Mouse (Mus musculus) kidney, embryonic 14.5 days (tissue): Measurements from ENCODE around the gene Cpvl. TPM values are rescaled to one million over a fixed set of nuclear protein-coding genes. Genes with fewer than 3 reads are reported as not detected.
A peak's percentile ranks its signal among the peaks of the same experiment; 100 is the strongest.

ENCODE experiments used
- ATAC-seq: fragments of 200-750 bp; cut with Nextera tagmentation; 2 replicates; pipeline ENCODE4 v1.8.0; 2017; ENCODE audit warnings: moderate number of reproducible peaks, mild to moderate bottlenecking, moderate TSS enrichment, moderate library complexity; ENCODE audit not compliant: low FRiP score, low TSS enrichment
- H3K27ac ChIP-seq: fragments of 300-500 bp; sonication (generic); 2 replicates; pipeline ENCODE4 v1.5.1; 2014; ENCODE audit warnings: low read depth, mild to moderate bottlenecking, low read length, moderate library complexity, mixed read lengths
- H3K27me3 ChIP-seq: fragments of 300-500 bp; sonication (generic); 2 replicates; pipeline ENCODE4 v1.6.1; 2014; ENCODE audit warnings: mild to moderate bottlenecking, low read length; ENCODE audit not compliant: control insufficient read depth, insufficient read depth
- H3K36me3 ChIP-seq: fragments of 300-500 bp; sonication (generic); 2 replicates; pipeline ENCODE4 v1.6.1; 2014; ENCODE audit warnings: low read length, mixed read lengths; ENCODE audit not compliant: control insufficient read depth, insufficient read depth
- H3K4me1 ChIP-seq: fragments of 300-500 bp; sonication (generic); 2 replicates; pipeline ENCODE4 v1.6.1; 2014; ENCODE audit warnings: low read length, mixed read lengths; ENCODE audit not compliant: control insufficient read depth, insufficient read depth
- H3K4me2 ChIP-seq: fragments of 300-500 bp; sonication (generic); replicated peaks from 2 replicates; pipeline ENCODE4 v1.6.1; 2014; ENCODE audit warnings: low read depth, mild to moderate bottlenecking, low read length
- H3K4me3 ChIP-seq: fragments of 300-500 bp; sonication (generic); 2 replicates; pipeline ENCODE4 v1.5.1; 2014; ENCODE audit warnings: mild to moderate bottlenecking, low read length
- H3K9ac ChIP-seq: fragments of 300-500 bp; sonication (generic); 2 replicates; pipeline ENCODE4 v1.6.1; 2014; ENCODE audit warnings: low read depth, mild to moderate bottlenecking, low read length, moderate library complexity
- H3K9me3 ChIP-seq: fragments of 300-500 bp; sonication (generic); 2 replicates; pipeline ENCODE4 v1.6.1; 2016; ENCODE audit warnings: low read length; ENCODE audit not compliant: control insufficient read depth
- WGBS: fragments of 180-500 bp; shearing (Covaris S2); extraction: QIAGEN DNeasy Blood & Tissue Kit; methylation state at CpG from one replicate; pipeline ENCODE4 v1.1.7; 2014; 5-methylcytosine and 5-hydroxymethylcytosine counted together
- polyA plus RNA-seq: library from polyadenylated mRNA; unstranded; fragments of >200 nt; fragmentation: Nextera tagmentation; extraction: Ambion mirVana; gene quantifications from 2 replicates; pipeline ENCODE4 v1.2.1, GENCODE M21; 2014

The Cpvl gene
- polyA plus RNA-seq, 1 experiment from 2014 or later: 0.32 TPM

GRCm38 (mm10) chr6:53980817-53981480 is 2.5 kb upstream of the Cpvl start:
- 78% methylated on average over 15 of the region's 15 CpGs for WGBS
- Histone ChIP-seq H3K27me3 (no peaks in the 10 kb centered on the region), H3K9me3 (no peaks in the 10 kb centered on the region), H3K4me3 (no peak overlapping the region), H3K9ac (no peak overlapping the region), H3K4me1 (no peaks in the 10 kb centered on the region), H3K36me3 (no peaks in the 10 kb centered on the region), H3K27ac (no peak overlapping the region), H3K4me2 (no peak overlapping the region)
- ATAC-seq: no peak

DNA sequence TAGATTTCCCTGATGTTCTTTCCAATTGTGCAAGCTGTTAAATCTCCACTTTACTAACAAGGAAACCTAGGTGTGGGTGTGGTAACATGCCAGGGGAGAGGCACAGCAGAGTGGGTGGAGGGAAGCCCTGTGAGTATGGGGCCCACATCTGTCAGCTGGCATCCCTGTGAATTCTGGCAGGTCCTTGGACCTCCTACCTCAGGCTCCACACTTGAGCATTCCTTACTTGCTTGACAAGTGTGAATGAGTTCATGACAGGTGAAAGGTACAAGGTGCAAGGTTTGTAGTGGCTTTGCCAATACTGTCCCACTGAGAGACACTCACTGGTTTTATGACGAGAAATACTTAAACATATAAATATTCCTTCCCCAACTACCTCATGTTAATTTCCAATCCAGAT is 4.4 kb downstream of the Cpvl start:
- Histone ChIP-seq H3K27me3 (no peaks in the 10 kb centered on the region), H3K9me3 (no peaks in the 10 kb centered on the region), H3K4me2 (no peak overlapping the region), H3K27ac (no peak overlapping the region), H3K36me3 (no peaks in the 10 kb centered on the region), H3K9ac (no peak overlapping the region), H3K4me3 (no peak overlapping the region), H3K4me1 (no peaks in the 10 kb centered on the region)
- WGBS: 95% methylated on average over 1 of the region's 1 CpGs
- ATAC-seq: no peak

DNA sequence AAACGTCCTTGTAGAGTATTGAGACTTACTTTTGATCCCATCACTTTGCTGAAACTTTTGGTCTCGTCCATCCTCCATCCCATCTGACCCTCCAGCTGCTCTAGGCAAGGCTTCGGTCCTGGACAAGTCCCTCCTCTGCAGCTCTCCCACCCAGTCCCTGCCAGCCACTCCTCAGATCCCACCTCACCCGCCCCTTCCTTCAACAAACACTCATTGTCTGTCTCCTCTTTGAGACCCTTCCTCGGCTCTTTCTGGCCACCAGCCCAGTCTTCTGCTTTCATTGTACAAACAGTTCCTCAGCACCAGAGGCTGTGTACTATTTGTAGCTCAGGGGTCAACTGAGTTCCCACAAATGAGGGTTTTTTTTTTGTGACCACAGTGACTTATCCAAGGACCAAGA is 5.0 kb downstream of the Cpvl start:
- H3K4me2 ChIP-seq: no peak overlapping the region
- H3K36me3 ChIP-seq: no peaks in the 10 kb centered on the region
- no peak for ATAC-seq
- H3K9ac ChIP-seq: no peak overlapping the region
- no peak overlapping the region for H3K4me3 ChIP-seq
- H3K4me1 ChIP-seq: 0 out of 2 replicates have a peak, but pooled peaks cover 1% of the 10 kb centered on the region
- no peaks in the 10 kb centered on the region for H3K27me3 ChIP-seq
- H3K9me3 ChIP-seq: no peaks in the 10 kb centered on the region
- H3K27ac ChIP-seq: no peak overlapping the region
- 38% methylated on average over 5 of the region's 5 CpGs for WGBS

DNA sequence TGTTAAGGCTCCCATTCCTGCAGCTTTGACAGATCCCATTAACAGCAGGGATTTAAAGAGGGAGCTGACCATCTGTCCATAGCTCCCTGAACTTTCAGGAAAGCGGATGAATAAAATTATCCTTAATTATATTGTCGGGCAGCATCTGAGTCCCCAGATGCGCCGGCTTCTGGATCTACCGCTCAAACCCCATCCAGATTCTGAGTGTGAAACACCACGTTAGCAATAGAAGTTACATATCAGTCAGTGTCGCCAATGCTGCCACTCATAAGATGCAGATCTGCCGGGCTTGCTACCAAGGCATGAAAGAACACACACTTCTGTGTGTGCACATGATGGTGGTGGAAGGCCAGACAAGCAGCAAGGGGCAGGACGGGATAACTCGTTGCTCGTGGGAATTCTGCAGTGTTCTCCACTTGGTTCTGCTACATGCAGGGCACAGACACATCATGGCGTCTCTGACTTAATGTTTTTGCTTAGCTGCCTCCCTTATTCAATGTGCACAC is 6.2 kb downstream of the Cpvl start:
- no peak for ATAC-seq
- Histone ChIP-seq H3K4me1 (0 out of 2 replicates have a peak, but pooled peaks cover 8% of the 10 kb centered on the region), H3K4me3 (no peak overlapping the region), H3K27ac (no peak overlapping the region), H3K9me3 (no peaks in the 10 kb centered on the region), H3K9ac (no peak overlapping the region), H3K36me3 (no peaks in the 10 kb centered on the region), H3K27me3 (no peaks in the 10 kb centered on the region), H3K4me2 (no peak overlapping the region)
- 82% methylated on average over 12 of the region's 12 CpGs for WGBS

DNA sequence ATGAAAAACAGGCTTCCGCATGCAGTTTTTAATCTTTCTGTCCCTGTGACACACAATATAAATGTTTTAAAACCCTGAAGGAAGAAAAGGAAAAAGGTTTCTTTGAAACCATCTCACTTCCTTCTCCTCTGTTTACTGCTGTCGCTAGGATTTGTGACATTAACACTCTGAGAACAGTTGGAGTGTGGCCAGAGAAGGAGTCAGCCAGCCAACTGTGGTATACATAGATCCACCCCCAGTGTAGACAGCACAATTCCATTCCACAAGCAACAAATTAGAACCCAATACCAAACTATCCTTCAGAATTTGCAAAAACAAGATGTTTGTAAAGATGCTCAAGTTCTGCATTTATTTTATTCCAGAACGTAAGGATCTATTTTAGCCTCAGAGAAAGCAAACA is 6.7 kb downstream of the Cpvl start:
- no peak overlapping the region for H3K4me2 ChIP-seq
- no peaks in the 10 kb centered on the region for H3K36me3 ChIP-seq
- no peak overlapping the region for H3K27ac ChIP-seq
- no peaks in the 10 kb centered on the region for H3K9me3 ChIP-seq
- H3K4me1 ChIP-seq: 0 out of 2 replicates have a peak, but pooled peaks cover 8% of the 10 kb centered on the region
- H3K9ac ChIP-seq: no peak overlapping the region
- no peaks in the 10 kb centered on the region for H3K27me3 ChIP-seq
- no peak for ATAC-seq
- no peak overlapping the region for H3K4me3 ChIP-seq
- WGBS: 61% methylated on average over 3 of the region's 3 CpGs

GRCm38 (mm10) chr6:53969081-53969480 is 9.4 kb downstream of the Cpvl start:
- no peak overlapping the region for H3K27ac ChIP-seq
- H3K36me3 ChIP-seq: no peaks in the 10 kb centered on the region
- no peaks in the 10 kb centered on the region for H3K27me3 ChIP-seq
- H3K4me2 ChIP-seq: no peak overlapping the region
- no peaks in the 10 kb centered on the region for H3K9me3 ChIP-seq
- 0 out of 2 replicates have a peak, but pooled peaks cover 8% of the 10 kb centered on the region for H3K4me1 ChIP-seq
- peak overlapping the region; percentile 28; the same call in 1 of the 2 replicates for H3K9ac ChIP-seq
- whole genome bisulfite sequencing: 84% methylated on average over 10 of the region's 10 CpGs
- ATAC-seq: no peak
- no peak overlapping the region for H3K4me3 ChIP-seq

GRCm38 (mm10) chr6:53968550-53968949 is 9.9 kb downstream of the Cpvl start:
- H3K27ac ChIP-seq: no peak overlapping the region
- H3K4me1 ChIP-seq: 0 out of 2 replicates have a peak, but pooled peaks cover 8% of the 10 kb centered on the region
- H3K4me2 ChIP-seq: no peak overlapping the region
- ATAC-seq: no peak
- 82% methylated on average over 6 of the region's 6 CpGs for WGBS
- no peaks in the 10 kb centered on the region for H3K9me3 ChIP-seq
- no peaks in the 10 kb centered on the region for H3K36me3 ChIP-seq
- no peak overlapping the region for H3K4me3 ChIP-seq
- 0 out of 2 replicates have a peak overlapping the region, but pooled peaks have one; percentile 28 for H3K9ac ChIP-seq
- H3K27me3 ChIP-seq: no peaks in the 10 kb centered on the region

DNA sequence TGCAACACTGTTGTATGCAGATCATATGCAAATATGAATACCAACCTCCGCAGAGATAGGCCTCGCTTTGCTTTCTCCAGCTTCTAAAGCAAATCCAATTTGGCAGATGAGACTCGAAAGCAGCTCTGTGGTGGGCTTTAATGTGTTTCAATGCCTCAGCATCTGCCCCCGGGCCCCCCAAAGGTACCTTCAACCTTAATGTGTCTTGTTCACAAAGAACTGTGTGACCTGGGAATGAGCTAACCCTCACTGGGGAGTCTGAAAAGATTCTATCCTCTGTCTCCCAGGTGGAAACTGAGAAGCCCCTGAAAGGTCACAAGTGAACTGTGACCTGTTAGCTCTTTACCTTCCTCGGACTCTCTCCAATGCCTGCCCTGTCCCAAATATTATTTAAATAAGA is 11.9 kb downstream of the Cpvl start:
- H3K4me2 ChIP-seq: no peak overlapping the region
- H3K9me3 ChIP-seq: no peaks in the 10 kb centered on the region
- 75% methylated on average over 5 of the region's 5 CpGs for WGBS
- no peak for ATAC-seq
- 0 out of 2 replicates have a peak, but pooled peaks cover 8% of the 10 kb centered on the region for H3K4me1 ChIP-seq
- H3K36me3 ChIP-seq: no peaks in the 10 kb centered on the region
- H3K27me3 ChIP-seq: no peaks in the 10 kb centered on the region
- no peak overlapping the region for H3K4me3 ChIP-seq
- H3K27ac ChIP-seq: no peak overlapping the region
- no peak overlapping the region for H3K9ac ChIP-seq

- Histone ChIP-seq H3K4me3 (no peak overlapping the region), H3K4me2 (no peak overlapping the region), H3K27ac (no peak overlapping the region), H3K4me1 (0 out of 2 replicates have a peak, but pooled peaks cover 8% of the 10 kb centered on the region), H3K27me3 (no peaks in the 10 kb centered on the region), H3K9ac (no peak overlapping the region), H3K36me3 (no peaks in the 10 kb centered on the region), H3K9me3 (no peaks in the 10 kb centered on the region)
- WGBS: 37% methylated on average over 5 of the region's 5 CpGs
- no peak; the same call in 1 of the 2 replicates for ATAC-seq
Measured at GRCm38 (mm10) chr6:53965900-53966299, 12.6 kb downstream of the Cpvl start.
